Mouse (Mus musculus) intestine, embryonic 14.5 days (tissue): ENCODE results near the gene Hspb6. TPM values are rescaled to one million over a fixed set of nuclear protein-coding genes. Genes with fewer than 3 reads are reported as not detected.
A peak's percentile ranks its signal among the peaks of the same experiment; 100 is the strongest.

Experiments
- ATAC-seq: fragments of 200-750 bp; cut with Nextera tagmentation; replicated peaks from 2 replicates; pipeline ENCODE4 v1.8.0; 2017; ENCODE audit warnings: low read depth, moderate number of reproducible peaks, moderate TSS enrichment, moderate library complexity; ENCODE audit not compliant: low FRiP score, low TSS enrichment
- DNase-seq: peaks from one replicate; pipeline ENCODE4 v3.0.0-alpha.2; 2018; ENCODE audit warnings: low spot score
- H3K27ac ChIP-seq: fragments of 300-500 bp; sonication (generic); 2 replicates; pipeline ENCODE4 v1.5.1; 2014; ENCODE audit warnings: low read depth, mild to moderate bottlenecking, control low read depth
- H3K27me3 ChIP-seq: fragments of 300-500 bp; sonication (generic); replicated peaks from 2 replicates; pipeline ENCODE4 v1.6.1; 2014; ENCODE audit warnings: low read length, control low read depth; ENCODE audit not compliant: control insufficient read depth, insufficient read depth
- H3K36me3 ChIP-seq: fragments of 300-500 bp; sonication (generic); 2 replicates; pipeline ENCODE4 v1.6.1; 2014; ENCODE audit warnings: low read length, control low read depth; ENCODE audit not compliant: control insufficient read depth, insufficient read depth
- H3K4me1 ChIP-seq: fragments of 300-500 bp; sonication (generic); replicated peaks from 2 replicates; pipeline ENCODE4 v1.6.1; 2014; ENCODE audit warnings: low read length, control low read depth, mixed read lengths; ENCODE audit not compliant: control insufficient read depth, insufficient read depth
- H3K4me2 ChIP-seq: fragments of 300-500 bp; sonication (generic); 2 replicates; pipeline ENCODE4 v1.6.1; 2014; ENCODE audit warnings: low read length
- H3K4me3 ChIP-seq: fragments of 300-500 bp; sonication (generic); 2 replicates; pipeline ENCODE4 v1.5.1; 2014; ENCODE audit warnings: low read depth, low read length, control low read depth, mixed read lengths
- H3K9ac ChIP-seq: fragments of 300-500 bp; sonication (generic); 2 replicates; pipeline ENCODE4 v1.6.1; 2014; ENCODE audit warnings: mild to moderate bottlenecking, low read length
- H3K9me3 ChIP-seq: fragments of 300-500 bp; sonication (generic); 2 replicates; pipeline ENCODE4 v1.6.1; 2016; ENCODE audit warnings: low read length, control low read depth; ENCODE audit not compliant: control insufficient read depth
- WGBS: fragments of 180-500 bp; shearing (Covaris S2); extraction: QIAGEN DNeasy Blood & Tissue Kit; methylation state at CpG from one replicate; pipeline ENCODE4 v1.1.7; 2014; 5-methylcytosine and 5-hydroxymethylcytosine counted together
- polyA plus RNA-seq: library from polyadenylated mRNA; unstranded; fragments of >200 nt; fragmentation: Nextera tagmentation; extraction: Ambion mirVana; gene quantifications from 2 replicates; pipeline ENCODE4 v1.2.1, GENCODE M21; 2014

The Hspb6 gene
- polyA plus RNA-seq, 1 experiment from 2014 or later: 48.5 TPM

DNA sequence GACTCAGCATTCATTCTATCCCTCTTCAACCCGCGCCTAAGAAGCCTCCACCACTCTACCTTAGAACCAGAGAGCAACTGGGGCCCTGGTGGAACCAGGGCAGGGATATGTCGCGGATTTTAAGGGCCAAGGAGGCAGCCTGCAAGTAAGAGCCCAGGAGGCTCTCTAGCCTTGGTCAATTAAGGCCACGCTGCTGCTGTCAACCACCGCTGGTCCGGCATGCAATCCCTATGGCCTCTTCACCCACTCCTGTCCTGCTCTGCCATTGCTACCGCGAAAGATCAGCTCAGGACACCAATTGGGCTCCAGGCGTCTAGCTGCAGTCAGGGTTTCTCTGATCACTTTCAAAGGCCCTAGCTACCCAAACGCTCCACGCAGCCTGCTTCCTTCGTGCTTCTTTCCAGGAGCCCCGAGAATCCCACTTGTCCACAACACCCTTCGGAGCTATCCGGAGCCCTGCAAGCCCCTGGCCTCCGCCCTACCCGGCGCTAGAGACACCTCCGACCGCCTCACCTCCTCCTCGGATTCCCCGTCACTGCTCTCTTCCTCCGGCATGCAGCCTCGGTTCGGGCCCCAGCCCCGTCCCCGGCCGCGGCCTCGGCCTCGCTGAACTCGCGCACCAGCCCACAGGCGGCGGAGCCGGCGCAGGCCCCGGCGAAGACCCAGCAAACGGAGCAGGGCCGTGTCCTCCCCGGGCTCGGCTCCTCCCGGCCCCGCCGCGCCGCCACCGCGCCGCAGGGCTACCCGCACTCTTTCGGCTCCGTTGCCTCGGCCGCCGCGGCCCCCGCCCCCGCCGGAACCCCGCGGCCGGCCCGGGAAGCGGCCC lies 36.1 kb downstream of the Hspb6 start:
- peaks cover 14% of the 10 kb centered on the region for H3K4me1 ChIP-seq
- no peaks in the 10 kb centered on the region for H3K27me3 ChIP-seq
- H3K4me2 ChIP-seq: peak overlapping the region; percentile 88
- H3K9me3 ChIP-seq: no peaks in the 10 kb centered on the region
- WGBS: under 1% methylated on average over 56 of the region's 67 CpGs
- peak; percentile 83 for DNase-seq
- peak overlapping the region; percentile 95 for H3K9ac ChIP-seq
- H3K36me3 ChIP-seq: peaks cover 38% of the 10 kb centered on the region
- peak overlapping the region; percentile 60 for H3K4me3 ChIP-seq
- peak; percentile 33; the same call in 1 of the 2 replicates for ATAC-seq
- H3K27ac ChIP-seq: peak overlapping the region; percentile 83

DNA sequence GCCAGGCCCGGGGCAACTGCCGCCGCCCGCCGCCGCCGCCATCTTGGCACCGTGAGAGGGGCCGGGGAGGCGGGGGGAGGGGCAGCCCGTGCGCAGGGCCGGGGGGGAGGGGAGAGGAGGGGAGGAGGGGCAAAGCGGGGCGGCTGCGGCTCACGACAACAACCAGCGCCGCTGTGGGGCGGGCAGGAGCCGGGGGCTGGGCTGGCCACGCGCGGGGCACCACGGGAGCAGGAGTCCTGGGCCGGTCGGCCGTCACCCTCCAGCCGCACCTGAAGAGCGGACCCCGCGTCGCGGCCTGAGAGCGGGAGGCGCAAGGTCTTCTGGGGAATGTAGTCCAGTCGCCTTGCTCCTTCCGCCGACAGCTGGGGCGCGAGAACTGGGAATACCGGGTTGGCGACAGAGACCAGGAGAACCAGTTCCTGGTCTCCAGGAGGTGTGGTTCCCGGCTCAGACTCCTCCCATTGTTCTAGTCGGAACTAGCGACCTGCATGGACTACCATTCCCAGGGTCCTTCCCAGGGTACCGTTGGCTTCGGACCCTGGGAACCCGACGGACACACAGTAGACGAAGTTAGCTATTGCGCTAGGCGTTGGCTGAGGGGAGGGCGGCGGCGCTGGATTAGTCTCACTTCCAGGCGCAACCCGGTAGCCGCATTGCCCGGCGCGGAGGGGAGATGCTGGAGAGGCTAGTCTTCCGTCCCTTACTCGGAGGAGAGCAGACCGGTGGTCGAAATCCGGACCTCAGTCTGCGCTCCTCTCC lies 36.9 kb downstream of the Hspb6 start, which contains the start of gene Kmt2b:
Gene Kmt2b, minus strand, starts transcription at position 51 of the 759 bp plus-strand sequence.
- H3K4me2 ChIP-seq: peak within 1 kb of the TSS; percentile 88
- H3K4me3 ChIP-seq: peak within 1 kb of the TSS; percentile 60
- peak; percentile 97 for DNase-seq
- H3K27me3 ChIP-seq: no peaks in the 10 kb centered on the region
- under 1% methylated on average over 59 of the region's 68 CpGs for WGBS
- peak within 1 kb of the TSS; percentile 95 for H3K9ac ChIP-seq
- peak; percentile 95 for ATAC-seq
- peaks cover 14% of the 10 kb centered on the region for H3K4me1 ChIP-seq
- H3K27ac ChIP-seq: peak within 1 kb of the TSS; percentile 83
- H3K36me3 ChIP-seq: peaks cover 30% of the 10 kb centered on the region
- no peaks in the 10 kb centered on the region for H3K9me3 ChIP-seq

DNA sequence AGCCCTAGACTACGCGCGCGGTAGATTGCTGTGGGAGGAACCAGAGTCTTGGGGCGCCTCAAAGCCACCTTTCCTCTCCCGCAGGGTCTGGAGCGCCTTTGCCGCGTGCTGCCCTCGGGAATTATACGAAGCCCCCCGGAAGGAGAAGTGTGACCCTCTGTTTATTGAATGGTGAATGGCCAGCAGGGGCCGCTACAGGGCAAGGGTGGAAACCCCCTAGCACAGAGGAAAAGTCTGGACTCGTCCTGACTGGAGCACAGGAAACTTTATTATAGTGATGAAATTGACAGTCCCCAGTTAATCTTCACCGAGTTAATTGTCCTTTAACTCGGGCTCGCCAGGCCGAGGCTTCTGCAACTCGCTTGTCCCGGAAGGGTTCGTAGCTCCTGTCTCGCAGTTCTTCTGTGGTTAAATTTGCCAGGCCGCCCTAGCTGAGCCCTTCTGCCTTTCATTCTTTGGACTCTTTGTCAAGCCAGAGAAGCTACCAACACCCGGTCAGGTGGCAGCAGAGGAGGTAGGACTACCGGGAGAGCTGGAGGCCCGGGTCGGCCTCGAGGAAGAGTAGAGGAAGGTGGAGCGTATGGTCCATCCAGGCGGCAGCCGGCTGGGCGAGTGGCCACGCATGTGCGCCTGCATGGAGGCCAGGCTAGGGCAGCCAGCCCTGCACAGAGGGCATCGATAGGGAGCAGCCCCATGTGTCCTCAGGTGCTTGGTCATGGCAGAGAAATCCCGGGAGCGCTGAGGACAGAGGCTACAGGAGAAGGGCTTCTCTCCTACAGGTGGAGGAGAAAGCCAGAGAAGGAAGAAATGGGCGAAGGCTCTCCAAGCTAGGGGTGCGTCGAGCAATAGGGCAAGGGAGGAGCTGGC lies 37.7 kb downstream of the Hspb6 start:
- H3K27ac ChIP-seq: peak overlapping the region; percentile 83
- no peaks in the 10 kb centered on the region for H3K27me3 ChIP-seq
- no peaks in the 10 kb centered on the region for H3K9me3 ChIP-seq
- peak overlapping the region; percentile 67 for H3K4me2 ChIP-seq
- peak overlapping the region; percentile 60 for H3K4me3 ChIP-seq
- DNase-seq (no peak), ATAC-seq (peak; percentile 79)
- H3K9ac ChIP-seq: peak overlapping the region; percentile 49
- peaks cover 22% of the 10 kb centered on the region for H3K36me3 ChIP-seq
- 24% methylated on average over 40 of the region's 40 CpGs for WGBS
- peaks cover 14% of the 10 kb centered on the region for H3K4me1 ChIP-seq

DNA sequence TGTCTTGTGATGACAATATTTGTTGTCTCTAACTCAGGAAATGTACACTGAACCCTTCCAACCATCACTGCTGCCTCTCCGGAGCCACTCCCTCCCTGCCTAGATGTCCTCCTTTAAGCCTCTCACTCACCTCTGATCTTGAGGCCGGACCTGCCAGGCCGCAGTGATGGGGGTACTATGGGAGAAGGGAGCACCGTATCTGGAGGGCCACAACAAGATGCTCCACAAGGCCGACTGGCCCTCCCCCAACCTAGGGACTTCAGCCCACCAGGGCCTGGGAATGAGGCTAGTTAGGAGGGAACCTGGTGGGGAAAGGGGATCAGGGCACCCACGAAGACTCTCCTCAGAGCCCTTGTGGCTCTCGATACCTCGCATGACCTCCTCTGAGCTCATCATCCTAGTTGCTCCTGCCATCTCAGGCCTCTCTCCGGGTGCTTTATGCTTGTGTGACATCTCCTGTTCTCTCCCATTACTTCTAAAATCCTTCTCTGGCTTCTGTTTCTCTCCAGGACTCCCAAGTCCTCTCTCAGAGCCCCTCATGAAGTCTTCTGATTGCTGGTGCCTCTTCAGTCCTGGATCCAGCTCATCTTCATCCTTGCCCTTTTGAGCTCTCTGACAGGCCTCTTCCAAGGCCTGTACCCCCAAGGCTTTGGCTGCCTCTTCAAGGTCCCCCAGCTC lies 39.1 kb downstream of the Hspb6 start:
- Histone ChIP-seq H3K27ac (no peak overlapping the region), H3K4me3 (no peak overlapping the region), H3K27me3 (no peaks in the 10 kb centered on the region), H3K9ac (no peak overlapping the region), H3K36me3 (peaks cover 8% of the 10 kb centered on the region), H3K4me2 (peak overlapping the region; percentile 67; the same call in 1 of the 2 replicates), H3K4me1 (peaks cover 14% of the 10 kb centered on the region), H3K9me3 (no peaks in the 10 kb centered on the region)
- ATAC-seq (no peak), DNase-seq (no peak)
- 89% methylated on average over 9 of the region's 9 CpGs for WGBS

DNA sequence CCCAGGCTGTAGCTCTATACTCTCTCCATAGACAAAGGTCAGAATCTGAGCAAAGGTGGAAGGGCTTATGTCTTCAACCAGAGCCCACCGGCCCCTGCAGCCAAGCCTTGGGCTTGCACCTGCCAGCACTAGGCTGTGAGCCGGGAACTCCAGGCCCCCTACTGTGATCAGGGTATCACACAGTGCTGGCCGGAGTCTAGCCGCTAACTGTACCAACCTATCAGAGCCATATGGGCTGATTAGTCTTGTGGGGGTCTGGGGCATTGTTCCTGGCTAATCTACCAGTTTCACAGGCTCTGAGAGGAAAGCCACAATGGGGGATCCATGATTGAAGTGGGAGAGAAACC lies 39.6 kb downstream of the Hspb6 start:
- no peaks in the 10 kb centered on the region for H3K9me3 ChIP-seq
- H3K9ac ChIP-seq: no peak overlapping the region
- no peak overlapping the region for H3K4me2 ChIP-seq
- peaks cover 2% of the 10 kb centered on the region for H3K36me3 ChIP-seq
- ATAC-seq: no peak
- no peak overlapping the region for H3K27ac ChIP-seq
- H3K4me3 ChIP-seq: no peak overlapping the region
- no peak for DNase-seq
- H3K4me1 ChIP-seq: peaks cover 14% of the 10 kb centered on the region
- H3K27me3 ChIP-seq: no peaks in the 10 kb centered on the region
- WGBS: 69% methylated on average over 4 of the region's 4 CpGs

DNA sequence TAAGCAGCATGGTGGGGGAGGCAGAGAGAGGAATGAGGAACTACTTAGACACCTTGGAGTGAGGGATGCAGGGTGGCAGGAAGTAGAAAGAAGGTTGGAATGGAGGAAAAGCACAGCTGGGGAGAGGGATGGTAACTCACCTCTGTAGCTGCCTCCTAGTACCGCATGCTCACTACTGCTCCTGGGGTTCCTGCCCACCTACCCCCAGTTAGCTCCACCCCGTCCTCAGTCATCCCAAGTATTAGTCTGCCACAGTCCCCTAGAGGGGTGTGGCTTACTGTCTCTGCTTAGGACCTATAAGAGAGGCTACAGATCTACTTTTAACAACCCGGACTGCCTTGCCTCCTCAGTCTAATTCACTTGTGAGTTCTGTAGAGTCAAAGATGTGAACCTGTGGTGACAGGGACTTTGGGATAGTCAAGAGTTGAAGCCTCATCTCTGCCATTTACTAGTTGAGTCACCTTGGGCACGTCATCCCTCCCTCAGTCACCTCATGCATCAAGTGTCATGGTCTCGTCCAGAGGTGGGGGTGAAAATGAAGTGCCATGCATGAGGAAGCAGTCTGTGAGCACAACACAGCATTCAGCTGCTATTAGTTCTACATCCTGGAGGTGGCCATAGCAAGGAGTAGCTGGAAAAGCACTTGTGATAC lies 40.9 kb downstream of the Hspb6 start:
- Histone ChIP-seq H3K27me3 (no peaks in the 10 kb centered on the region), H3K9me3 (no peaks in the 10 kb centered on the region), H3K27ac (no peak overlapping the region), H3K4me2 (no peak overlapping the region), H3K4me3 (no peak overlapping the region), H3K4me1 (peaks cover 4% of the 10 kb centered on the region; the same call in 1 of the 2 replicates), H3K9ac (no peak overlapping the region), H3K36me3 (no peaks in the 10 kb centered on the region)
- WGBS: 51% methylated on average over 5 of the region's 5 CpGs
- ATAC-seq (no peak), DNase-seq (no peak)

DNA sequence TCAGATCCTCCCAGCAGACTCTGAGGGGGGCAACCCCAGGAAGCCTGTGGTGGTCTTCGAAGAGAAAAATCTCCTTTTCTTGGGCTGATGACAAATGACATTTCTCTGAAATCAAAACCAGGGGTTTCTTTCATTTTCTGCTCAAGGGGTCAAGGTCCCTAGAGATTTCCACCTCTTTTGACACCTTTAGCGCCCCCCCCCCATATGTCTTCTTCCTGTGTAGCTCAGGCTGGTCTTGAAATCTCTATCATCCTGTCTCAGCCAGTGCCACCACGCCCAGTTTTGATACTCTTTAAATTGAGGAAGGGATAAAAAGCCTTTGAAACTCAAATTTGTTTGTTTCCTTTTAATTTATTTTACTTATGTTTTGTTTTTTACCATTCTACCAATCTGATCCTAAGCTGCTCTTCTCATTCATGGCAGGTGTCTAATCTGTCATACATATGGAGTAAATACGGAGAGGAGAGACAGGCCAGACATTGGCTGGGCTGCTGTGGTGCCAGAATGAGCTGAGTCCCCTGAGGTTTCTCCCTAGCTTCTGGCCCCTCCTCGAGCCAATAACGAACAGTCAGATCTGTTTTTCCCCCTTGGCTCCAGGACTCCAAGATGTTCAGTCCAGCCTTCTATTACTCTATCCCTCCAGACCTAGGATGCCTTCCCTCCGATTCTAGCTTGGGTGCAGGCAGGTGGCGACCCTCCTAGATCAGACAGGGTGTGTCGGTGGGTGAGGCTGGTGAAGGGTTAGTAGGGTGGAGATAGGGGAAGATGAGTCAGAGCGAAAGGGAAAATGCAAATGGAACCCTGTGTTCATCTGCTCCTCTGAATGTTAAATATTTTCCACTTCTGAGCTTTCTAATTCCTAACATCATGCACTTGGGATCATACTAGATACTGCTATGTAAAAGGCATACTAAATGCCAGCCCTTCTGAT lies 41.9 kb downstream of the Hspb6 start:
- DNase-seq (no peak), ATAC-seq (no peak)
- 73% methylated on average over 10 of the region's 10 CpGs for WGBS

More for the DNA sequence above, 41.9 kb downstream of the Hspb6 start:
- Histone ChIP-seq H3K9me3 (no peaks in the 10 kb centered on the region), H3K4me3 (no peak overlapping the region), H3K4me1 (peaks cover 4% of the 10 kb centered on the region; the same call in 1 of the 2 replicates), H3K36me3 (no peaks in the 10 kb centered on the region), H3K27me3 (no peaks in the 10 kb centered on the region), H3K27ac (no peak overlapping the region), H3K9ac (no peak overlapping the region), H3K4me2 (no peak overlapping the region)
